26 mouse cellular contexts compared by ENCODE assay signal in genomic region chr6:114722046-114722445, GRCm38 (mm10).
"Had no signal": no experiment of that assay in that cellular context is flagged by ENCODE, and none has a peak within 500 bp of the region (broad histone marks: within the 10 kb centered on the region; RNA-seq: fewer than 3 reads in every experiment).

No protein-coding gene starts in this region.

- ATAC-seq: hindbrain, embryonic 16.5 days; inflammation-experienced regulatory T-cells, adult 6 months; intestine, embryonic 15.5 days; intestine, postnatal 0 days; liver, postnatal 0 days had no signal

- H3K4me3 ChIP-seq: gastrocnemius, adult 2 months; heart, embryonic 10.5 days; heart, embryonic 12.5 days; hindbrain, embryonic 10.5 days; hindbrain, embryonic 12.5 days; intestine, embryonic 15.5 days; limb, embryonic 10.5 days; limb, embryonic 12.5 days; liver, embryonic 13.5 days; liver, embryonic 15.5 days had no signal

- H3K27ac ChIP-seq: gastrocnemius, adult 2 months; heart, embryonic 10.5 days; hindbrain, embryonic 10.5 days; hindbrain, embryonic 12.5 days; hindbrain, embryonic 14.5 days; intestine, embryonic 15.5 days; limb, embryonic 10.5 days; limb, embryonic 12.5 days; liver, embryonic 13.5 days; liver, embryonic 15.5 days had no signal

- DNase-seq: gastrocnemius, adult 2 months; gastrocnemius, postnatal 10 days; gastrocnemius, postnatal 25 days; heart, adult 18-20 months; heart, postnatal 10 days; heart, postnatal 4 days; kidney, adult 18-20 months; kidney, adult 8-10 months; kidney, postnatal 10 days; kidney, postnatal 25 days; kidney, postnatal 4 days; liver; liver, embryonic 13.5 days; liver, postnatal 0 days had no signal
